Mouse (Mus musculus): Measurements from ENCODE around the gene Jak3. TPM values are rescaled to one million over a fixed set of nuclear protein-coding genes. Genes with fewer than 3 reads are reported as not detected.
A peak's percentile ranks its signal among the peaks of the same experiment; 100 is the strongest.

Jak3 gene
- polyA plus RNA-seq, 1 experiment from 2014 or later = 11.5 TPM

- Histone ChIP-seq H3K36me3 (ENCODE audit: control insufficient read depth, insufficient read depth, low read length) (no peaks in the 10 kb centered on the region), H3K4me2 (ENCODE audit: low read depth, low read length) (peak overlapping the region; percentile 43), H3K4me3 (ENCODE audit: low read length) (no peak overlapping the region), H3K9ac (ENCODE audit: low read depth, low read length) (no peak overlapping the region), H3K9me3 (ENCODE audit: control insufficient read depth, low read length) (no peaks in the 10 kb centered on the region), H3K27me3 (replicated peaks; ENCODE audit: control insufficient read depth, insufficient read depth, low read length) (no peaks in the 10 kb centered on the region), H3K27ac (ENCODE audit: low read length) (no peak overlapping the region), H3K4me1 (ENCODE audit: control insufficient read depth, insufficient read depth, low read length) (no peaks in the 10 kb centered on the region)
- WGBS = 45% methylated on average over 25 of the region's 25 CpGs
- peak; percentile 44 for ATAC-seq
Observed at GRCm38 (mm10) chr8:71709134-71709799, 33.2 kb downstream of the Jak3 start.

- Histone ChIP-seq H3K4me1 (ENCODE audit: control insufficient read depth, insufficient read depth, low read length) (no peaks in the 10 kb centered on the region), H3K36me3 (ENCODE audit: control insufficient read depth, insufficient read depth, low read length) (no peaks in the 10 kb centered on the region), H3K9me3 (ENCODE audit: control insufficient read depth, low read length) (no peaks in the 10 kb centered on the region), H3K4me2 (ENCODE audit: low read depth, low read length) (peak overlapping the region; percentile 43), H3K27me3 (replicated peaks; ENCODE audit: control insufficient read depth, insufficient read depth, low read length) (no peaks in the 10 kb centered on the region), H3K9ac (ENCODE audit: low read depth, low read length) (no peak overlapping the region), H3K27ac (ENCODE audit: low read length) (no peak overlapping the region), H3K4me3 (ENCODE audit: low read length) (peak overlapping the region; percentile 27)
- WGBS = 23% methylated on average over 25 of the region's 25 CpGs
- peak; percentile 79 for ATAC-seq
Observed at GRCm38 (mm10) chr8:71709800-71710446, 33.8 kb downstream of the Jak3 start.

GRCm38 (mm10) chr8:71711574-71711973 is 35.5 kb downstream of the Jak3 start:
- no peaks in the 10 kb centered on the region for H3K9me3 ChIP-seq (ENCODE audit: control insufficient read depth, low read length)
- H3K36me3 ChIP-seq (ENCODE audit: control insufficient read depth, insufficient read depth, low read length) = no peaks in the 10 kb centered on the region
- H3K4me1 ChIP-seq (ENCODE audit: control insufficient read depth, insufficient read depth, low read length) = no peaks in the 10 kb centered on the region
- H3K4me3 ChIP-seq (ENCODE audit: low read length) = no peak overlapping the region
- no peak overlapping the region for H3K4me2 ChIP-seq (ENCODE audit: low read depth, low read length)
- no peaks in the 10 kb centered on the region for H3K27me3 ChIP-seq (replicated peaks; ENCODE audit: control insufficient read depth, insufficient read depth, low read length)
- H3K9ac ChIP-seq (ENCODE audit: low read depth, low read length) = no peak overlapping the region
- WGBS = 80% methylated on average over 2 of the region's 2 CpGs
- H3K27ac ChIP-seq (ENCODE audit: low read length) = no peak overlapping the region
- no peak for ATAC-seq

- Histone ChIP-seq H3K9me3 (ENCODE audit: control insufficient read depth, low read length) (no peaks in the 10 kb centered on the region), H3K4me2 (ENCODE audit: low read depth, low read length) (no peak overlapping the region)
Observed at GRCm38 (mm10) chr8:71715531-71715930, 39.4 kb downstream of the Jak3 start.

GRCm38 (mm10) chr8:71716561-71717053 is 40.5 kb downstream of the Jak3 start:
- no peaks in the 10 kb centered on the region for H3K9me3 ChIP-seq (ENCODE audit: control insufficient read depth, low read length)
- H3K27ac ChIP-seq (ENCODE audit: low read length) = no peak overlapping the region
- H3K4me3 ChIP-seq (ENCODE audit: low read length) = no peak overlapping the region
- H3K4me2 ChIP-seq (ENCODE audit: low read depth, low read length) = no peak overlapping the region
- H3K9ac ChIP-seq (ENCODE audit: low read depth, low read length) = no peak overlapping the region
- H3K4me1 ChIP-seq (ENCODE audit: control insufficient read depth, insufficient read depth, low read length) = no peaks in the 10 kb centered on the region
- WGBS = 83% methylated on average over 13 of the region's 13 CpGs
- ATAC-seq = no peak
- H3K27me3 ChIP-seq (replicated peaks; ENCODE audit: control insufficient read depth, insufficient read depth, low read length) = no peaks in the 10 kb centered on the region
- H3K36me3 ChIP-seq (ENCODE audit: control insufficient read depth, insufficient read depth, low read length) = no peaks in the 10 kb centered on the region

More at GRCm38 (mm10) chr8:71715531-71715930, 39.4 kb downstream of the Jak3 start:
- H3K36me3 ChIP-seq (ENCODE audit: control insufficient read depth, insufficient read depth, low read length) = no peaks in the 10 kb centered on the region
- H3K27me3 ChIP-seq (replicated peaks; ENCODE audit: control insufficient read depth, insufficient read depth, low read length) = no peaks in the 10 kb centered on the region
- no peaks in the 10 kb centered on the region for H3K4me1 ChIP-seq (ENCODE audit: control insufficient read depth, insufficient read depth, low read length)
- WGBS = 38% methylated on average over 8 of the region's 8 CpGs
- ATAC-seq = no peak
- H3K9ac ChIP-seq (ENCODE audit: low read depth, low read length) = no peak overlapping the region
- no peak overlapping the region for H3K27ac ChIP-seq (ENCODE audit: low read length)
- no peak overlapping the region for H3K4me3 ChIP-seq (ENCODE audit: low read length)

- 75% methylated on average over 12 of the region's 12 CpGs for WGBS
- Histone ChIP-seq H3K4me1 (ENCODE audit: control insufficient read depth, insufficient read depth, low read length) (no peaks in the 10 kb centered on the region), H3K9ac (ENCODE audit: low read depth, low read length) (no peak overlapping the region), H3K27ac (ENCODE audit: low read length) (no peak overlapping the region), H3K4me2 (ENCODE audit: low read depth, low read length) (no peak overlapping the region), H3K9me3 (ENCODE audit: control insufficient read depth, low read length) (no peaks in the 10 kb centered on the region), H3K27me3 (replicated peaks; ENCODE audit: control insufficient read depth, insufficient read depth, low read length) (no peaks in the 10 kb centered on the region), H3K4me3 (ENCODE audit: low read length) (no peak overlapping the region), H3K36me3 (ENCODE audit: control insufficient read depth, insufficient read depth, low read length) (no peaks in the 10 kb centered on the region)
- ATAC-seq = no peak
Observed at GRCm38 (mm10) chr8:71717096-71717495, 41.0 kb downstream of the Jak3 start.

GRCm38 (mm10) chr8:71718252-71718651 is 42.2 kb downstream of the Jak3 start:
- no peaks in the 10 kb centered on the region for H3K27me3 ChIP-seq (replicated peaks; ENCODE audit: control insufficient read depth, insufficient read depth, low read length)
- H3K4me2 ChIP-seq (ENCODE audit: low read depth, low read length) = no peak overlapping the region
- no peaks in the 10 kb centered on the region for H3K4me1 ChIP-seq (ENCODE audit: control insufficient read depth, insufficient read depth, low read length)
- WGBS = 40% methylated on average over 3 of the region's 3 CpGs
- no peaks in the 10 kb centered on the region for H3K36me3 ChIP-seq (ENCODE audit: control insufficient read depth, insufficient read depth, low read length)
- ATAC-seq = no peak
- H3K9ac ChIP-seq (ENCODE audit: low read depth, low read length) = no peak overlapping the region
- H3K9me3 ChIP-seq (ENCODE audit: control insufficient read depth, low read length) = no peaks in the 10 kb centered on the region
- H3K4me3 ChIP-seq (ENCODE audit: low read length) = no peak overlapping the region
- no peak overlapping the region for H3K27ac ChIP-seq (ENCODE audit: low read length)

- Histone ChIP-seq H3K4me3 (ENCODE audit: low read length) (no peak overlapping the region), H3K36me3 (ENCODE audit: control insufficient read depth, insufficient read depth, low read length) (no peaks in the 10 kb centered on the region), H3K9ac (ENCODE audit: low read depth, low read length) (no peak overlapping the region), H3K9me3 (ENCODE audit: control insufficient read depth, low read length) (no peaks in the 10 kb centered on the region), H3K27ac (ENCODE audit: low read length) (no peak overlapping the region), H3K4me1 (ENCODE audit: control insufficient read depth, insufficient read depth, low read length) (no peaks in the 10 kb centered on the region), H3K4me2 (ENCODE audit: low read depth, low read length) (no peak overlapping the region), H3K27me3 (replicated peaks; ENCODE audit: control insufficient read depth, insufficient read depth, low read length) (no peaks in the 10 kb centered on the region)
- ATAC-seq = no peak
- WGBS = 67% methylated on average over 4 of the region's 4 CpGs
Observed at GRCm38 (mm10) chr8:71719218-71719617, 43.1 kb downstream of the Jak3 start.

- no peak for ATAC-seq
Observed at GRCm38 (mm10) chr8:71719928-71720457, 43.9 kb downstream of the Jak3 start.

More at GRCm38 (mm10) chr8:71719928-71720457, 43.9 kb downstream of the Jak3 start:
- Histone ChIP-seq H3K4me1 (ENCODE audit: control insufficient read depth, insufficient read depth, low read length) (peaks cover 3% of the 10 kb centered on the region; the same call in 1 of the 2 replicates), H3K4me2 (ENCODE audit: low read depth, low read length) (no peak overlapping the region), H3K4me3 (ENCODE audit: low read length) (no peak overlapping the region), H3K36me3 (ENCODE audit: control insufficient read depth, insufficient read depth, low read length) (no peaks in the 10 kb centered on the region), H3K27ac (ENCODE audit: low read length) (no peak overlapping the region), H3K27me3 (replicated peaks; ENCODE audit: control insufficient read depth, insufficient read depth, low read length) (no peaks in the 10 kb centered on the region), H3K9me3 (ENCODE audit: control insufficient read depth, low read length) (no peaks in the 10 kb centered on the region), H3K9ac (ENCODE audit: low read depth, low read length) (no peak overlapping the region)
- 42% methylated on average over 7 of the region's 7 CpGs for WGBS
